Mouse (Mus musculus) embryonic fibroblast, embryonic 13.5 days (primary cell): Measurements from ENCODE around the gene Cbx4. TPM values are rescaled to one million over a fixed set of nuclear protein-coding genes. Genes with fewer than 3 reads are reported as not detected.

Source experiments
- H3K27ac ChIP-seq: 2 replicates; pipeline ENCODE4 v1.5.1; 2012; ENCODE audit warnings: low read length, control low read depth, inconsistent platforms; ENCODE audit not compliant: insufficient read depth
- H3K4me1 ChIP-seq: 2 replicates; pipeline ENCODE4 v1.6.1; 2011; ENCODE audit warnings: low read length; ENCODE audit not compliant: control insufficient read depth, insufficient read depth
- H3K4me3 ChIP-seq: 2 replicates; pipeline ENCODE4 v1.5.1; 2011; ENCODE audit warnings: mild to moderate bottlenecking, control low read depth, low read length; ENCODE audit not compliant: insufficient read depth
- CTCF ChIP-seq: IDR thresholded peaks from 2 replicates; pipeline ENCODE4 v1.5.1; 2011; ENCODE audit warnings: mild to moderate bottlenecking, control low read depth, low read length, moderate library complexity, borderline replicate concordance; ENCODE audit not compliant: insufficient read depth
- POLR2A ChIP-seq: IDR thresholded peaks from 2 replicates; pipeline ENCODE4 v1.6.1; 2011; ENCODE audit warnings: low read depth, mild to moderate bottlenecking, control low read depth, low read length, moderate library complexity
- polyA plus RNA-seq: library from polyadenylated mRNA; stranded (reverse); fragments of >200 nt; gene quantifications from 2 replicates; pipeline ENCODE4 v1.2.4, GENCODE M21; 2011; ENCODE audit warnings: low read depth; ENCODE audit not compliant: missing spikeins, insufficient read length

The Cbx4 gene
- polyA plus RNA-seq, 1 experiment, result 11.8 TPM

- Histone ChIP-seq H3K4me1 (peaks cover 6% of the 10 kb centered on the region), H3K27ac (no peak overlapping the region), H3K4me3 (no peak overlapping the region)
- no peak for TF ChIP-seq CTCF
- no peak for TF ChIP-seq POLR2A
Measured at GRCm38 (mm10) chr11:119050361-119050760, 35.7 kb downstream of the Cbx4 start.

DNA sequence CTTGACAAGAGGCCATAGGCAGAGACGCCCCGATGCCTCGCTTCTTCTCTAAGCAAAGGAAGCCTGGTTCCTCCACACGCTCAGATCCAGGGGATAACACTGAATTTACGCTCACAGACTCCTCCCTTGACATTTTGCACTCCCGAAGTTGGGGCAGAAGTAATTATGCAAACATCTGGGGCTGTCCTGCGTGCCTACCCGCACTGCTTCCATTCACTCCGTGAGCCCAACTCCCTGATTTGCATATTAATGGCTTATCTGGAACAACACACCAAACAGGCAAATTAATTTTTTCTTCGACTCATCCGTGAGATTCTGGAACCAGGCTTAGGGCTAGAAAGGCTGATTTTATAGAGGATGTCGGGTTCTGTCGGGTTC, 37.9 kb downstream of the Cbx4 start:
- Histone ChIP-seq H3K4me3 (no peak overlapping the region), H3K27ac (no peak overlapping the region), H3K4me1 (peaks cover 4% of the 10 kb centered on the region; the same call in 1 of the 2 replicates)
- no peak for TF ChIP-seq CTCF
- TF ChIP-seq POLR2A, result no peak

- Histone ChIP-seq H3K4me3 (no peak overlapping the region), H3K4me1 (peaks cover 1% of the 10 kb centered on the region; the same call in 1 of the 2 replicates), H3K27ac (no peak overlapping the region)
- TF ChIP-seq POLR2A (no peak), CTCF (no peak)
Measured at GRCm38 (mm10) chr11:119047261-119048132, 38.5 kb downstream of the Cbx4 start.

DNA sequence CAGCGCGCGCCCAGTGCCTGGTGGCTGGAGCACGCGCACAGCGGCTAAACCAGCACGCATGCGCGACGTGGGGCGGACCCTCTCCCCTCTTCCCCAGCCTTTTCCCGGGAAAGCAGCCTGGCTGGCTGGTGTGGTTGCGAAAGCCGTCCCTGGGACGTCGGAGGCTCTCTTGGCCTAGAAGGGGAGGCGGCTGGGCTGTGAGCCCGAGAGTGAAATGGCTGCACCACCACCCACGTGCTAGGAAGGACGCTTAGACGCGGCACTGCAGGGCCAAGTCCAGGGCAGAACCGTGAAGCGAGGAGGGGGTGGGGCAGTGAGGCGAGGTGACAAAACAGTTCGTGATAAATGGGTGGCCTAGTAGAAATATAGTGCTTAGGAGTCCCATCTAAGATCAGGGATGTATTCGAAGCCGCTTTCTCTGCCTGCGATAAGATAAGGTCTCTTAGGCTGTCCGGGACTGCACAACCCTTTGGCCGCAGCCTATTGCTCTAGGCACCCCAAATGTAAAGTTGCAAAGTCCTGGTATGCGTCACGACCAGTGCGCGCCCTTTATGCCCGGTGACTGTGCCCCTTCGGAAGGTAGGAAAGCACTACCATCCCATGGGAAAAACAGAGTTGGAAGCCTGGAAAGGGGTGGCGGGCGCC, 39.3 kb downstream of the Cbx4 start:
- TF ChIP-seq CTCF, result no peak
- no peak for TF ChIP-seq POLR2A
- H3K4me1 ChIP-seq, result peaks cover 3% of the 10 kb centered on the region; the same call in 1 of the 2 replicates
- no peak overlapping the region for H3K27ac ChIP-seq
- no peak overlapping the region for H3K4me3 ChIP-seq

GRCm38 (mm10) chr11:119044551-119045337, 41.3 kb downstream of the Cbx4 start:
- TF ChIP-seq CTCF, result no peak
- Histone ChIP-seq H3K4me3 (no peak overlapping the region), H3K27ac (no peak overlapping the region), H3K4me1 (peaks cover 3% of the 10 kb centered on the region; the same call in 1 of the 2 replicates)

GRCm38 (mm10) chr11:119043761-119044550, 42.1 kb downstream of the Cbx4 start:
- H3K4me3 ChIP-seq, result no peak overlapping the region
- H3K27ac ChIP-seq, result no peak overlapping the region
- no peak for TF ChIP-seq POLR2A
- peak; percentile 42; the same call in 1 of the 2 replicates for TF ChIP-seq CTCF
- peaks cover 3% of the 10 kb centered on the region; the same call in 1 of the 2 replicates for H3K4me1 ChIP-seq

GRCm38 (mm10) chr11:119043273-119043540, 42.8 kb downstream of the Cbx4 start:
- H3K27ac ChIP-seq, result no peak overlapping the region
- no peak overlapping the region for H3K4me3 ChIP-seq
- peaks cover 3% of the 10 kb centered on the region; the same call in 1 of the 2 replicates for H3K4me1 ChIP-seq
- TF ChIP-seq POLR2A (no peak), CTCF (no peak)

- Histone ChIP-seq H3K4me3 (no peak overlapping the region), H3K4me1 (peaks cover 3% of the 10 kb centered on the region; the same call in 1 of the 2 replicates), H3K27ac (no peak overlapping the region)
- no peak for TF ChIP-seq CTCF
- TF ChIP-seq POLR2A, result no peak
Measured at GRCm38 (mm10) chr11:119042466-119043272, 43.4 kb downstream of the Cbx4 start.

GRCm38 (mm10) chr11:119041750-119042465, 44.1 kb downstream of the Cbx4 start:
- Histone ChIP-seq H3K27ac (no peak overlapping the region), H3K4me3 (peak overlapping the region; percentile 49), H3K4me1 (peaks cover 3% of the 10 kb centered on the region; the same call in 1 of the 2 replicates)
- no peak for TF ChIP-seq POLR2A
- TF ChIP-seq CTCF, result no peak
